Mouse (Mus musculus) heart, adult 2 months (tissue): ENCODE results near the gene Gm13279.

Experiments used
- CTCF ChIP-seq: fragments of 200-600 bp; IDR thresholded peaks from 2 replicates; pipeline ENCODE4 v1.8.1; 2022; ENCODE audit warnings: antibody characterized with exemption, mild to moderate bottlenecking, moderate library complexity
- EP300 ChIP-seq: fragments of 200-500 bp; IDR thresholded peaks from 2 replicates; pipeline ENCODE4 v1.6.1; 2011; ENCODE audit warnings: low read depth, low read length, control low read depth; ENCODE audit not compliant: insufficient read depth

- no peak for TF ChIP-seq EP300
- no peak for TF ChIP-seq CTCF
These were observed 47.3 kb upstream of the Gm13279 start for GRCm38 (mm10) chr4:88749926-88750325.
